ENCODE assay signal across 12 mouse cellular contexts in the genomic region with DNA sequence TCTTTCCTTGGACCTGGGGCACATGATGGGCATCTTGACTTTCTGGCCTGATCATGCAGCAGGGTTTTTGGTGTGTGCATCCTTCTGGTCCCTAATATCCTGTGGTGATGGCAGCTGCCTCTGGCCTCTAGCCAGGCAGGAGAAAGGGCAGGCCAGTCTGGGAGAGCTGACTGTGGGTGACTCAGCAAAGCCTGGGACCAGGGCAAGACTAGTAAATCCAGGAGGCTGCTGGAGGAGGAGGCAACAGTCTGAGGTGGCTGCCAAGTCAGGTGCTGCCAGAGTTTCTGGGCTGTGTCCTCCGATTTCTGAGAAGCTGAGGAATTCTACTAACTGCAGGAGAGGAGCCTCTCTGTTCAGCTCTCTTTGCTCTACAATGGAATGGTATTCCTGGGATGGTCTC. TPM values are rescaled to one million over a fixed set of nuclear protein-coding genes. Genes with fewer than 3 reads are reported as not detected.
A peak's percentile ranks its signal among the peaks of the same experiment; 100 is the strongest.
DNase-seq lines count a peak whose midpoint lies in the region; TF ChIP-seq lines count a peak whose summit lies in the region.
"Had no signal": no experiment of that assay in that cellular context is flagged by ENCODE, and none has a peak within 500 bp of the region (broad histone marks: within the 10 kb centered on the region; RNA-seq: fewer than 3 reads in every experiment).

No protein-coding gene starts in this region.

- intact Hi-C loops in left cerebral cortex, postnatal 4 days (cut with DNase I): no loop called here
- intact Hi-C loops in left cerebral cortex, postnatal 14 days (cut with DNase I): no loop called here

- no peak for TF ChIP-seq CTCF in thymus, adult 2 months (IDR thresholded peaks at IDR 0.05; ENCODE audit: borderline replicate concordance, control insufficient read depth, extremely low read depth, insufficient read depth, low read length, poor library complexity)

- no peaks in the 10 kb centered on the region for H3K27me3 ChIP-seq in thymus, adult 2 months (ENCODE audit: control insufficient read depth, insufficient read depth, low read length)
- H3K27me3 ChIP-seq: hindbrain, embryonic 15.5 days had no signal

- DNase-seq in left cerebral cortex, postnatal 4 days: peak; percentile 92
- no peak for DNase-seq in left cerebral cortex, adult 9 months (ENCODE audit: low spot score in 2 of 2)
- DNase-seq in MN1 (ENCODE audit: low spot score): peak; percentile 68
- DNase-seq in adrenal gland, postnatal 25 days: peak; percentile 78
- peak; percentile 24 for DNase-seq in gastrocnemius, postnatal 10 days
- no peak for DNase-seq in thymus, adult 2 months
- DNase-seq in testis, postnatal 10 days (ENCODE audit: low spot score): no peak
- no peak for DNase-seq in left cerebral cortex, postnatal 14 days (ENCODE audit: low spot score in 2 of 2)
- DNase-seq: embryo, embryonic 11 days had no signal

- WGBS in thymus, adult 2 months: 53% methylated on average over 1 of the region's 1 CpGs

- no peak for TF ChIP-seq POLR2A in thymus, adult 2 months (IDR thresholded peaks at IDR 0.05; ENCODE audit: control insufficient read depth, extremely low read depth, insufficient read depth, low read length, poor library complexity)

- H3K4me3 ChIP-seq in thymus, adult 2 months (ENCODE audit: control insufficient read depth, insufficient read depth, low read length): no peak overlapping the region
- H3K4me3 ChIP-seq: hindbrain, embryonic 15.5 days had no signal

- no peaks in the 10 kb centered on the region for H3K4me1 ChIP-seq in thymus, adult 2 months (replicated peaks; ENCODE audit: control insufficient read depth, insufficient read depth, low read length)

- no peaks in the 10 kb centered on the region for H3K36me3 ChIP-seq in thymus, adult 2 months (ENCODE audit: control insufficient read depth, insufficient read depth, low read length)
- H3K36me3 ChIP-seq: hindbrain, embryonic 15.5 days had no signal

- H3K27ac ChIP-seq in thymus, adult 2 months (ENCODE audit: control insufficient read depth, insufficient read depth, low read length): no peak overlapping the region
- H3K27ac ChIP-seq: hindbrain, embryonic 15.5 days had no signal

RNA-seq across cellular contexts. Expression of gene Slc22a12, which starts 3.3 kb away (rescaled TPM):
- total RNA-seq in left cerebral cortex, postnatal 4 days (2021): under 1 TPM in 1 of 2 experiments, not detected in 1; 0.30 TPM
- total RNA-seq in adrenal gland, postnatal 25 days (2021): not detected in 2 replicates
- not detected for total RNA-seq in gastrocnemius, postnatal 10 days (2021)
- 0.19 and 0.74 TPM in 2 replicates for polyA plus RNA-seq in thymus, adult 2 months (2012; rRNA removed)
- total RNA-seq in left cerebral cortex, postnatal 14 days (2021): under 1 TPM; 0.20 to 0.44 TPM
- total RNA-seq: megakaryocyte-erythroid progenitor cell, adult 5-6 weeks had no signal
- polyA plus RNA-seq: hindbrain, embryonic 15.5 days; limb, embryonic 14.5 days had no signal

Comparison
In these comparisons a context has a peak if more than half of its experiments do, and no peak if none do; other contexts are left out.
1. DNase-seq: peak in left cerebral cortex, postnatal 4 days (single experiment), MN1 (single experiment), adrenal gland, postnatal 25 days (single experiment) and gastrocnemius, postnatal 10 days (single experiment); none in left cerebral cortex, adult 9 months (0 of 2), thymus, adult 2 months (single experiment), testis, postnatal 10 days (single experiment) and left cerebral cortex, postnatal 14 days (0 of 2).